Mouse (Mus musculus) layer of hippocampus, adult 9-10 months (tissue): ENCODE measurements around the gene Pbp2.

Experiments
- DNase-seq: peaks from one replicate; pipeline ENCODE4 v3.0.0; 2022; ENCODE audit warnings: low spot score

The Pbp2 gene

DNA sequence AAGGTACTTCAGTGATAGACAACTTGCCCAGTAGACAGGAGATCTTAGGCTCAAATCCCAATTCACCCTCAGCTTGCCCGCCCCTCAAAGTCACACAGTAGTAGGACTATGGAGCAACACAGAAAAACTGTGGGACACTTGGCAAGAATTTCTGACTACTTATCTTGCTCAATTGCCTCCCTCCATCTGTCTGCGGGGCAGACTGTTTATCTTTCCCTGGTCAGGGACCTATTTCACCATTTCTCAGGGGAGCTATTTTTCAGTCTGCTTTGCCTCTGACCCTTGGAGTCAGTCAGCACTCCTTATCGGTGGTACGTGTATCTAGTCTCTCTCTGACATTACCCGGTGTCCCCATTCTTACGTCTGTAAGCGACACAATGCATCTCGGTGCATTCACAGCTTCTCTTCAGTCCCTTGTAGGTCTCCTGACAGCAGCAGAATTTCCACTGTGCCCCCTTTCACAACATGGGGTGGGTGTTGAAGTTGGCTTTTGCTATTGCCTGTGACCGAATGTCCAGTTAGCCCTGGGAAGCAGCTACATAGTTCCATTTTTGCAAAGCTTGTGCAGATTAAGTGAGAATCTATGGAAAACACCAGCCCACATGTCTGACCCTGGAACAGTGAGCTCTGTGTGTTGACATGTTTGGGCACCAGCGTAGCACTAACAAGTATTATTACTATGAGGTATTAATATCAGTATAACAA, 7.6 kb downstream of the Pbp2 start:
- DNase-seq: no peak

DNA sequence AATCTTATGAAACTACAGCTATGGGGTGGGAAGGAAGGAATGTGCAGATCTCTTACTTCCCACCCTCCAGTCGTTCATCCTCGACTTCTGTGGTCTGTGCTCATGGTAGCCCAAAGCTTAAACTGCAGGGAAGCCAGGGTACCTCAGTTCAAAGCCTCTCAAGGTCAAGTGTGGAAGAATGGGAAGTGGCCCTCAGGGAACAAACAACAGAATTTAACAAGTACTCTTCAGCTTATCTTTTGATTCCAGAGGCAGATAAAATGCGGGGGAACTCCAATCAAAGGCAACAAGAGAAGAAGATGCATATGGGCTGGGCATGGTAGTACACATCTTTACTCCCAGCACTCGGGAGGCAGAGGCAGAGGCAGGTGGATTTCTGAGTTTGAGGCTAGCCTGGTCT, 9.7 kb downstream of the Pbp2 start:
- no peak for DNase-seq

DNA sequence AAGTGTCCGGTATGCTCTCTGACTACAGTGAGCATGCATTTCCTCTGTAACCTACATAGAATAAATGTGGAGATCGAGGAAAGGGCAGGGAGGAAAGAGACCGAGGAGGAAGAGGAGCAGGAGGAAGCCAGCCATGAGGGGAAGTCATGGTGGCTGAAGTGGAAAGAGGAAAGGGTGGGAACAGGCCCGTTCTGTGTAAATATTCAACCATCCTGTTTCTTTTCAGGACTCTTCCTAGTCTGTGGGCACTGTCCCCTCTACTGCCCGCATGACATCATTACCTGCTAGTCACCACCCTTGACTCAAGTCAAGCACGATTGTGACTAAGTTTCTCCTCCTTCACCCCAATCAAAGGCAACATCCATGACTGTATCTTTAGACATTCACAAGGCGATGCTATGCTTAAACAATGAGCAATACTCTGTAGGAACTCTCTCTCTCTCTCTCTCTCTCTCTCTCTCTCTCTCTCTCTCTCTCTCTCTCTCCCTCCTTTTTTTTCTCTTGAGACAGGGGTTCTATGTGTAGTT, 11.1 kb downstream of the Pbp2 start:
- DNase-seq: no peak

DNA sequence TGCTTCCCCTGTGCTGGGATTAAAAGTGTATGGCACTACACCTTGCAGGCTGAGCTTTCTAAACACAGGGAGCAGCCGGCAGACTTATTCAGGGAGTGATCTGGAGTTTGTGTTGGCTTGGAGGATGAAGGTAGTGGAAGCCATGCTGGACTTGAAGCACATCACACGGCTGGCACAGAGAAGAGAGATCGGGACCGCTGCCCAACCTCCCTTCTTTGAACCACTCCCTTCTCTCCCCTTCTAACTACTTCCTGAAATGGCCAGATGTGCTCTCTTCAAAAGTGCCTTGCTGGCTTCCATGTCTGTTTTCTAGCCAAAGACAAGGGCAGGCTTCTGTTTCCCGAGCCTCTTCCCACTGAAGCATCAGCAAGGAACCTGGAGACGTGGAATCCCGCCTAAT, 12.6 kb downstream of the Pbp2 start:
- DNase-seq: no peak

DNA sequence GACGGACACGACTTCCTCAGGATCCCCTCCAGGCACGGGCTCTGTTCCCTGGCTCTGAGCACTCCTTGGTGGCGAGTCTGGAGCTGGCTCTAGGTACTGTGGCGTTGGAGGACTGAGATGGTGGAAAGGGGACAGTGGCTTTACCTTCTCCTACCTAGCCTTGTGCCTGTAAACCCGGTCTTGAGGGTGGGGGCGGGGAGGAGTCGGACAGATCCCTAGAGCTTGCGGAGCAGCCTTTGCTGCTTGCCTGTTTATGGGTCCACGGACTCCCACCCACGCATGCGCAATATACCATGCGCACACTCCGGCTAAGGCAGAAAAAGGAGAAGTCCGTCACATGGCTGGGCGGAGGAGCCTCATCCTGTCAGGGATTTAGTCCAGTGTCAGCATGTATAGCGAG, 13.9 kb downstream of the Pbp2 start:
- no peak for DNase-seq

DNA sequence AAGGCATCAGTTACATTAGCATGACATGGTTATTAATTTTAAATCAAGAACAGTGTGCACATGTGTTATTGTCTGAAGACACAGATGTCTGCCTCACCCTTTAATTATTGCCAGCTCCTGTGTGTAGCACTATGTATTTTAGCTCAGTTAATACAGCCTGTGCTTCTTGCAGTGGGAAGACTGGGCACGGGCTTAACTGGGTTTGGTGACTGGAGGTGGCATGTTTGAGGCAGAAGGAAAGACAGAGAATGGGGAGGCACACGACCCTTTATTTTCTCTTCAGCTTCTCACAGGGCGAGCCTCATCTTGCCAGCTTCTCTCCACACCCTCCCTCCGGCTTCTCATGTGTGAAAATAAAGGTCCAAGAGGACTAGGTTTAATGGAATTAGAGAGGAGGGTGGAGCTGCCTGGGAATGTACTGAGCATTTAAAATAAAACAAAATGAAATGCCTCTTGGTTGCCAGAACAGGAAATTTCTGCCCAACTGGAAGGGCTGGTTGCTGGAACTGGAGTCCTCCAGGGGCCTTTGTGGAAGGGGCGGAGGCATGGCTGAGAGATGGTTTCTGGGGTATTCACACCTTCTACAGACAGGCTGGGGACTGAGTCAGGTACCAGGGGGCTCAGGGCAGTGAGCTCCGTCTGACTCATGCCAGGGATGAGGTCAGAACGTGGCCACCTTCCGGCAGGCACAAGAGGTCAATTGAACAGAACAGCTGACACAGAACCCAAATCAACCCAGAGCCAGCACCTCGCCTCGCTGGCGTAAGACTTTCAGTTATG, 14.9 kb downstream of the Pbp2 start:
- DNase-seq: peak; percentile 15

DNA sequence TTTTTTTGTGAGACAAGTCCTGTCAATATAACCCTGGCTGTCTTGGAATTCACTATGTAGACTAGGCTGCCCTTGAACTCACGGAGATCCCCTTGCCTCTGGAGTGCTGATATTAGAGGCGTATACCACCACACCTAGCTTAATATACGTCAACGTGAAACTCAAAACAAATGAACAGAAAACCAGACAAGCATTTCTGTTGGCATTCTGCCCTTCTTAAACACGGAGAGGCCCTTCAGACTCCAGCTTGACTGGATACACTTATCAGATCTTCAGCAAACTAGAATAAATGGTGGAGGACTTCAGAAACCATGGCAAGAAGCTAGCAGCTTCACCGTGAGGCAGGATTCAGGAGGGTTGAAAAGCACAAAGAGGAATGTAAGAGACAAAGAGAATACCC, 16.1 kb downstream of the Pbp2 start:
- no peak for DNase-seq

DNA sequence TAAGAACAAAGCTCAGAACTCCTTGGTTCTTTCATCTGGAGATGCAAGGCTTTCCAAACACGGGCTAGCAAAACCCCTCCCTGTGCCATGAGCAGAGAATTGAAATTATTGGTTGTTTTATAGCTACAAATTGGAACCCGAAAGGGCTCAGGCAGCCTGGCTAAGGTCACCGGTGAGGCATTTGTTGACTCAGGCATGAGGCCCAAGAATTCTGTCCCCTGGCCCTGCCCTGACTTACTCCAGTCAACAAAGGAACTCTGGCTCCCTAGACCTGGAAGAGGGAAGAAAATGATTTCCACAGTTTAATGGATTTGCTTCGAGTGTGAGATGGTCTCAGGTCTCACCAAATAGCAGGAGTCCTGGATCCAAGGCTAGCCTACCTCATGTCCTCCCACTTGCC, 17.8 kb downstream of the Pbp2 start:
- no peak for DNase-seq

DNA sequence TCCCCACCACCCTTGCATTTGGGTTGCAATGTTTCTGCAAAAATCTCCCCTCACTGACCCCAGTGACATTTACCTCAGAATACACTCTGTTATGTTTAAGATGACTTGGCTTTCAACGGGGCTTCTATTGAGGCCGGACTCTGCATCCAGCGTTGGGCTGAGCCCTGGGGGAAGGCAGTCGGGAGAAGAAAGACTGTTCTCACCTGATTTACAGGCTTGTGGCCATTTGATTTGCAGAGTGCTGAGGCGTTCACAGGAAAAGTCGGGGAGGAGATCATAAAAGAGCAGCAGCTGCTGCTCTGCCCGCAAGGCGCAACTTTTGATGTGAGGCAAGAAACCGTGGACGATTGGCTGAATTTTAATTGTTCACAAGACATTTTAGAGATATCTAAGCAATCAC, 30.3 kb downstream of the Pbp2 start:
- DNase-seq: no peak

DNA sequence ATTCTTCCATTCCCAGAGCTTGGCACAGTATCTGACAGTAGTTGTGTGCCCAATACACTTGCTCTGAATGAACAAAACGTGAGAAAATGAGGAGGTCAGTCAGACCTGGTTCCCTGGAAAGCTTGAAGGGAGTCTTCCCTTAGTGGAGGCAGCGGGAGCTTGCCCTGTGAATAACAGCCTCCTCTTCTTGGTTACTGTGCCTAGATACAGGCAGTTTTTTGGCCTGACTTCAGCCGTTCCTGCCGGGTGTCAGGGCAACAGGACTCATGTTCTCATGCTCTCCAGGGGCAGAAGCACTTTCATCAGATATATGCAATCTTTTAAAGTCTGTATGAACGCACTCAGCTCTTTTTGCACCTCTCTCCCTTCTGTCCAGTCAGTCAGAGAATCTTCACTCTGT, 30.9 kb downstream of the Pbp2 start:
- DNase-seq: no peak

DNA sequence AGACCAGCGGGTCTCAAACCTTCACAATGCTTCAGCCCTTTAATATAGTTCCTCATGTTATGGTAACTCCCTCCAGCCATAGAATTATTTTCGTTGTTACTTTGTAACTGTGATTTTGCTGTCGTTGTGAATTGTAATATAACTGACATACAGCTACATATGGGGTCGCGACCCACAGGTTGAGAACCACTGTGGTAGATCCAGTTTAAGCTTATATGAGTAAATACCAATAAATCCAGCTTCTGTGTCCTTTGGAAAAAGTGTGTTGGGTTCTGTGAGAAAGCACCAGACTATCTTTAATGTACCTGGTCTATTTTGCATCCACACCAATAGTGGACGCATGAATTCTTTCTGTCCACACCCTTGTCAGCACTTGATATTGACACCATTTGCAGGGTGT, 31.9 kb downstream of the Pbp2 start:
- DNase-seq: no peak

DNA sequence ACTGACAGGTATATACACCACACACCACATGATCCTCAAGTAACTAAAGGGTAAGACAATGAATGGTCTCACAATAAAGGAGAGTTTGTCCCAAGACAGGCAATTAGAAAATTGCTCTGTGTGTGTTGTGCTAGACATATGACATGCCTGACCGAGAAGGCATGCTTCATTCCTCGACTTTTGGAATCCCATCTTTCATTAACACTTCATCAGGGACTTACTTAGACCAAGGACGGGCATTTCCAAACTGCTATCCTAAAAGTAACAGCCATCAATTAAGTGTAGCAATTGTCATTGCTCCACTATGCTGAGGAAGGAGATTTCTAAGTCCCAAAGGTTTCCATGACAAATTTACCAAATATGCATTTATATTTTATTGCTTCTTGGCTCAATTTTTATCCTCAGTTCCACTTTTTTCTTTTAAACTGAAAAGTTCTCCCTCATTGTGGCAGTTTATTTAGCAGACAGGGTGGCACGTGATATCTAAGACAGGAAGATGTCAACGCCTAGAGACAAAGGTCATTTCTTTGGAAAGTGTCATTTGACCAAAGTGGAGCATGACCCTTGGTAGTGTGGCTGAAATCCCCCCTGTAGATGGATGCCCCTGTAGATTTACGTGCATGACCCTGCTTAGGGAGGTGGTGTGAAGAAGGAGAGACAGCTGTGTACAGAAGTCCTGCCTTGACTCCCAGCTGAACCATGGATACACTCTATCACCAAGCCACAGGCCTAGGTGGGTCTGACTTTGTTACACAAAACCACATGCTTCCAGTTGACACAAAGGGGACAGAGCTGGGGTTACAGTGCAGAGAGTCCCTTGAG, 33.5 kb downstream of the Pbp2 start:
- DNase-seq: no peak

DNA sequence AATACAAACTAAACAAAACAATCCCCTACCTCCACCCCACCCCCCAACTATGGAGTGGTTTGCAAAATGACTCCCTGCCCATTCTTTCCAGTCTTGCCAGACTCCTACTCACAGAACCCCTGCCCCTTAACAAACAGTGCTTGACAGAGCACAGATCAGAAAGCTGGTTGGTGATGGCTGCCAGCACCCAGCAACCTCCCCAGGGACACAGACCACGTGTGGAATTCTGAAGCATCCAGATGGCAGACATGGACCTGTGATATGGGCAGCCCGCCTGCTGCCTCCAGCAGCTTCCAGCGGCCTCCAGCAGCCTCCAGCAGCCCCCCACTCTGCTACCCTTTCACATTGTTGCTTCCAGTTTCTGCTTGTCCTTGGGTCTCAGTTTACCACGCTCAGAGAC, 35.0 kb downstream of the Pbp2 start:
- DNase-seq: no peak

DNA sequence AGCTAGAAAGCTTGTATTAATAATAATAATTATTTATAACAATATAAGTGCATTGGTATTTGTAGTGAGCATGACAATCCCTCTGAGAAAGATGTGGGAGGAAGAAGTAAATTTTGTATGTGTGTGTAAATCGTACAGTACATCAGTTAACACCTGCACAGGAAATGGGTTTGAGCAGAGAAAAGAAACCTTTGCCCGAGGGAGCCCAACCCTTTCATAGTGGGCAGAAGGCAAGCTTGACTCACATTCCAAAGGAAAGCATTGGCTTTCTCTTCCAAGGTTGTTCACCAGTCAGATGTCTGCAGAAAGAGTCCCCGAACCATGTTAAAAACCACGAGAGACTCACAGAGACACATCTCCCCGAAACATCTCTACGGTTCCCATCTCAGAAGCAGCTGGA, 37.1 kb downstream of the Pbp2 start:
- DNase-seq: no peak

DNA sequence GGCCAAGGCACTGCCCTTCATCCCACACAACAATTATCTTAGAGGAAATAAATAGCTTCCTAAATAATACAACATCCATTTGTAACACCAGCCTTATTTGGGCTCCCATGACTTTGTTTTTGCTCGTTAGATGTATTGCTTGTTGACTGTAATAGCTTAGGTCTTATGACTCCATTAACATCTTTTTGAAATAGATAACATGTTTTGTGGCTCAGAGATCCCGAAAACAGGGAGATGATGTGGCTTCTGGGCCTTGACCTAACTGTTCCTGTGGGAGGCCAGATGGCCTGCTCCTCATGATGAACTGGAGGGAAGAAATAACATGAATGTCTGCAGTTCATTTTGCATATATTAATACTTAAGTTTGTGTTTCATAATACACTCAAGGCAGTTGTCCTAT, 38.4 kb downstream of the Pbp2 start:
- DNase-seq: no peak

DNA sequence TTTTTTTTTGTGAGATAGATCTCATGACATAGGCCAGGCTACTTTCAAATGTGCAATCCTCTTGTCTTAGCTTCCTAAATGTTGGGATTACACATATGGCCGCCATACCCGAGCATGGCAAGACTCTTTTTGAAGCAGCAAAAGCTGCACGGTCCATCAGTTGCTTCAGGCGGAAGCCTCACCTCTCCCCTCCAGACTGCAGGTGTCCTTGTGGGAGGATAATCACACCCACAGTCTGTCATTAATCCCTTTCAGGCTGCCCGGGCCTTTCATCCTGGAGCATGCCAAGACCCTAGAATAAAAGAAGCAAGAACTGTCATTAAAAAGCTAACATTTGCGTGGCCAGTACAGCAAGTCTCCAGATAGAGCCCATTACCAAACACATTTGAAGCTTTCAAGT, 40.6 kb downstream of the Pbp2 start:
- no peak for DNase-seq

DNA sequence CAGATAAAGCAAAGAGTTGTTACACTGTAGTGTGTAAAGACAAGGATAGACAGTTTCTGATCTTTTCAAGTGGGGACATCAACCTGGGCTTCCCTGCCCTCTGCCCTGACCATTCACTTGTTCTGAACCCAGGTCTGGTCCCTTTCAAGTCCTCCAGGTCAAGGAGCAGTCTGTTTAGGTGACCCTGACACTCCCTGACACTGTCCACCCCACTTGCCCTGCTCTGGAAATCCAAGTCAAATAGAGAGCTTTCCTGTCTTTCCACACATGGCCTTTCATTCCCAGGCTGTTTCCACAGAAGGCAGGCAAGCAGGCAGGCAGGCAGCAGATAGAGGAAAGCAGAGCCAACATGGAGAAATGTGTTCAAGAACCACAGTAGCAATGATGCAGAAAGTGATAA, 41.8 kb downstream of the Pbp2 start:
- no peak for DNase-seq

DNA sequence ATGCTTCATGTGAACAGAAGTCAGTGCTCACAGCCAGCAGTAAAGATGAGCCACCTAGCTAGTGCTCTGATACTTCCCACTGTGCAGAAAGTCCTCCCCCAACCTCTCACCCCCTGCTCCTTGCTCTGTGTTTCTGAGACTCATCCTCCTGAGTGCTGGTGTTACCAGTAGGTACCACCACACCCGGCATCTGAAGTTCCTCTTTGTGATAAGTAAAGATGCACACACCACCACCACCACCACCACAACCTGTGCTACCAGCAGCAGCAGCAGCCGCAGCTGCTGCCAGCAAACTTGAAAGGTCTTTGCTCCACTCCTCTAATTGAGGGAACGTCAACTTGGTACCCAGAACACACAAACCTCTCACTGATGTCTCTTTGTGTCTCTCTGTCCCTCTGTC, 43.0 kb downstream of the Pbp2 start:
- no peak for DNase-seq

DNA sequence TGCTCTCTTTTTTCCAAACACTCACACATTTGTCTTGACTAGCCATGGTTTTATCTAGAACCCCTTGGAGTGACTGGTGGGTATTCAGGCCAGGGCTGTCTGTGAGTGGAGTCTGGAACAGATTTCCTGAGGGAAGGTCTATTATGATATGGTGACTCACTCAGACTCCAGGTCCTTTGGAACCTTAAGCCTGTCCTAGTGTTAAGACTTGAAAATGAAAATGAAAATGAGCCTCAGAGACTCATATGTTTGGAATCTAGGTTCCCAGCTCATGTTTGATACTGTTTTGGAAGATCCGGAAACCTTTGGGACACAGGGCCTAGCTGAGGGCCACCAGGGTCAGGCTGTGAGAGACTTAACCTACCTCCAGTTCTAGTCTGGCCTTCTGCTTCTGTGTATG, 44.1 kb downstream of the Pbp2 start:
- DNase-seq: no peak

DNA sequence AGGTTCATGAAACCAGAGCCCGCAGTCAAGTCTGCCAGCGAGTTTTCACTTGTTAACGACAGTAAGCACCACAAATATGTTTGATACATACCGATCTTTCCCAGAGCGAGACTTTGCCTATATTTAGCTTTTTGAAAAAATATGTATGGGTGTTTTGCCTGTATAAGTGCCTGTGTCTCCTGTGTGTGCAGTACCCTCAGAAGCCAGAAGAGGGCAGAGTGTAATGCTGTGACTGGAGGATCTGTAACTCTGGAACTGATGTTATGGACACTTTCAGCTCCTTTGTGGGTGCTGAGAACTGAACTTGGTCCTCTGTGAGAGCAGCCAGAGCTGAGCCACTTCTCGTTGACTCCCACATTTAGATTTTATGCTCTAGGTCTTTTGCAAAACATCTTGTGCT, 46.1 kb downstream of the Pbp2 start:
- no peak for DNase-seq

DNA sequence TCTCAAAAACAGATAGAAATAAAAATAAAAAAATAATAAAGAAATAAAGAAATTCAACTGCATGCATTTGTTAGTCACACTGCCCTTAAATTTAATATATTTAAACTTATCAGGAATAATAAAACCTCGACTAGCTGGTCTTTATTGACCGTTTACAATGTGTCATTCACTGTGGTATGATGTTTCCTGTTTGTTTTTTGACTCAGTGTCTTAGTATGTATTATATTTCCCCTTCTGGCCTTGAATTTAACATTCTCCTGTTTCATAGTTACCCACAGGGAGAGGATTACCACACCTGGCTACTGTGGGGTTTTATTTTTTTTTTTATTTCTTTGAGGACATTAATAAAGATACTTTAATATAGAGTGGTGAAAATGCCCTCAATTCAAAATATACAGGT, 47.6 kb downstream of the Pbp2 start:
- DNase-seq: no peak

DNA sequence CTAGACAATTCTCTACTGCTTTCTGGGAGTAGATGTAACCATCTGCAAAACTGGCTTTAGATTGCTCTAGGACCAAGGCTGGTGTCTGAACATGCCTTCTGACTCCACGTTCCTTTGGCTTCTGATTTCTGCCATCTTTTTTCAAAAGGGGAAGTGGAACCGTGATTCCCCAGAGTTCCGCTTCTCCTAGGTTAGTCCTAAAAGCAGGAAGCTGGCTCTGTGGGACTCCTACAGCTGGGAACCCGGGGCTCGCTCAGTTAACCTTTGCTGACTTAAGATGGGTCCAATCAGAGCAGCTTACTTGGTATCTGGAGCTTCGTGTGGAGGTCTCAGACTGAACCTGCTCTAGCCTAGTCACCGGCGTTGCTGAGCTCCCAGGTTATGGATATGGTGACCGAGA, 49.1 kb downstream of the Pbp2 start:
- DNase-seq: no peak

DNA sequence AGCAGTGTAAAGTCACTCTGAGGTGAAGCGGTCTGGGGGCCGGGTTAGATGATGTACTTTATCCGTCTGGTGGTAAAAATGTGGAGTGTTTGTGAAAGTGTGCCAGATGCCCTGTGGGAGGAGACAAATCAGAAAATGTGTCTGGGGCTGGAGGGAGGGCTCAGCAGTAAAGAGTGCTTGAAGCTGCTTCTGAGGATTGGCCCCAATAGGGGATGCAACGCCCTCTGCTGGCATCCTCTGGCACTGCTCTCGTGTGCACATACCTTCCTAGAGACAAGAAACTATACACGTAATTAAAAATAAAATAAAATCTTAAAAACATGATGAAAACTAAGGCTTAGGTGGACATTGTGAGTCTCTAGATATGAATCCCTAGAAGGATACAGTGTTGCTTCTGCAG, 49.8 kb downstream of the Pbp2 start:
- DNase-seq: no peak
